Mouse (Mus musculus) kidney, adult 2 months (tissue): ENCODE results near the gene Naaladl1.

Source experiments
- CTCF ChIP-seq: fragments of 200-500 bp; conservative IDR thresholded peaks from 2 replicates; pipeline ENCODE4 v1.5.1; 2011; ENCODE audit warnings: low read depth, mild to moderate bottlenecking, control low read depth, low read length, moderate library complexity, mixed read lengths; ENCODE audit not compliant: insufficient read depth, insufficient read length
- POLR2A ChIP-seq: fragments of 200-500 bp; IDR thresholded peaks from one replicate; pipeline ENCODE4 v1.6.1; 2011; ENCODE audit warnings: low read depth, low read length, control low read depth

DNA sequence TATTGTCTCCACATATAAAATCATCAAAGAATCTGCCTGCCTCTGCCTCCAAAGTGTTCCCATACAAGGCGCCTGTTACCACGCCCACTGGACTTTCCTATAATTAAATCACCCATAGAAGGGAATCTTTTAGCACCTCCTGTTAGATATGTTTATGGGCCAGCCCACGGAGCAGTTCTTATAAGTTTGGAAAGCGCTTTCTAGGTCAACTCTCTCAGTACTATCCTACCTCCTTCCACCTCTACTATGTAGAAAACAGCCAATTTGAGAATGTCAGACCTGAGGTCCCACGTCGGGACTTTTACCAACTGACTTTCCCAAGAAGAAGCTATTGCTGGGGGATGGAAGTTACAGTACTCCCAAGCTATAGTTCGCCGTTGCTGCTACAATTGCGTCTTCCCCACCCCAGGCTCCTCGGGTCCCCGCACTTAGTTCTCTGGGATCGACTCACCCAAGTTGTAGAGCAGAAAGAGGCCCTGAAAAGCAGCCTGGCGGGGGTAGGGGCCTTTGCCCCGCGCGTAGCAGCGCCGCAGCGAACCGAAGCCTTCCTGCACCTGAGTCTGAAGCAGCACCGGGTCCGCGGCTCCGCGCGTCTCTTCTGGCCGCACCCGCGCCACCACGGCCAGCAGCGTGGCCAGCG lies 11.9 kb downstream of the Naaladl1 start:
- TF ChIP-seq CTCF (no peak), POLR2A (no peak)
